Mouse (Mus musculus) embryo, embryonic 11 days (tissue): ENCODE results near the gene Adamts9.

Experiments
- DNase-seq: peaks from one replicate; pipeline ENCODE4 v3.0.0-alpha.2; 2015

Adamts9 gene

GRCm38 (mm10) chr6:92802421-92802820, 140.9 kb downstream of the Adamts9 start:
- no peak for DNase-seq

DNA sequence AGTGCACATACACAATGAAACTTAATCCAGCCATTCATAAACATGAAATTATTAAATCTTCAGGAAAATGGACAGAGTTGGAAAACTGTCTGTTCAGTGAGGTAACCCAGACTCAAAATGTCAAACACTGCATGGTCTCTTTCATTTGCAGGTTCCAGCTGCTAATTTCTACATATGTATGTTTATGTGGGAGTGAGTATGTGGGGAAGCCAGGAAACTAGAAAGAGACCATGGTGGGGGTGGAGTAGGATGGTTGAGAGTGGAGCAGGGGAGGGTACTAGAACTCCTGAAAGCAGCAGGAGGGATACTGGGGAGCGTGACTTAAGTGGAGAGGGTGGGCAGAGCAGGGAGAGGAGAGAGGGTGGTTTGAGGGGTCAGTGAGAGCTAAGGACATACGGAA, 141.8 kb downstream of the Adamts9 start:
- DNase-seq: no peak

DNA sequence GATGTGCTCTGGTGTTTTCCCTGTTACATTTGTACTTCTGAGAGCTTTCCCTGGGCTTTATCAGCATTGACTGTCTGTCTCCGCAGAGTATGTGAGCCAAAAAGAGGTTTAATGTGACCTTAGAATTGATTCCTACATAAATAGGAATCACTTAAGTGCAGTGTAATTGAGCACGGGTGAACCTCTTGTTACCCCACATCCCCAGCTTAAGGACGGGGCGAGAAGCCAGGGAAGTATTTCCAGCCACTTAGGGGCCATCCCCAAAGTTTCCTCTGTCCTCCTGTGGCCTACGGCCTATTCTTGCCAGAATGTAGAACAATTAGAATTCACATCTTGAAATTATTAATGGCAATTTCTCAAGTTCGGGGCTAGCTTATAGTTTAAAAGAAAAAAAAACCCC, 149.5 kb downstream of the Adamts9 start:
- no peak for DNase-seq

DNA sequence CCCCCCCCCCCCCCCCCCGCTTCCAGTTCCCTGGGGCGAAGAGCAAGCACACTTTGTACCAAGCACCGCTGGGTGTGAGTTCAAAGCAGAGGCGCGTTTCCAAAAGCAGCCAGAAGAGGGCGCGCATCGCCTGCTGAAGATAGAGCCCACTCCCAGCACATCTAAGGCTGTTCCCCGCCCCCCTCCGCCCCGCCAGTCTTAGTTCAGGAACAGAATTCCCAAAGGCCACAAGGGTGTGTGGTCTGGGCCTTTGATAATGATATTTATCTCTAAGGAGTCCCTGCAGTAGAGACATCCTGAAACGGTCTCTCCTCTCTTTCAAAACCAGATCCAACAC, 155.9 kb downstream of the Adamts9 start:
- DNase-seq: peak; percentile 93

DNA sequence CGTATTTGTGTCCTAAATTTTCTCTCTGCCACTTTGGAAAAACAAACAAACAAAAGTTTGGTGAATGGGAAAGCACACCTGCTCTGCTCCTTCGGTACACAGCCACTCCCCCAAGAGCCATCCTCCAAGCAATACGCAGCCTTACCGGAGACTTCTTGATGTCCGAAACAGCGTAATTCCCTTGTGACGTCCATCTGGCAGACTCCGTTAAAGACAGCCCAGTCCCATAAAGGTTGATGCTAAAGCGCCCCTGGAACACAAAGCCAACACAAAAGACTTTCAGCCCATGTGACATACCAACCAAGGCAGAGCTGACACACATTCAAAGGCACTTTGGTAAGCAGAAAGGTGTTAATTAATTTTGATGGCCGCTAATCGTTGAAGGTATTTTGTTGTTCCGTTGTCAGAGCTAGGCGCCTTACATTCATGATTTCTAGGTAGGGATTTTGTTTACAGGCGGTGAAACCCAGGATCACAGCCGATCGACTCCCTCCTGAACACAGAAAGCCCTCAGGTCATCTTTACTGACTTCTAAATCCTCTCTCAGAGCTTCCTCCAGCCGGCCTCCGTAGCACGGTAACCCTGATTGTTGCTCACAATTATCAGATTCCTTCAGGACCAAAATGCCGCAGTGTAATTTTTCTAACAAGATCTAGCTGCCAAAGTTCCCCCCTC, 156.5 kb downstream of the Adamts9 start:
- peak; percentile 35 for DNase-seq

- DNase-seq: peak; percentile 71
Measured at GRCm38 (mm10) chr6:92784782-92785181, 158.5 kb downstream of the Adamts9 start.

DNA sequence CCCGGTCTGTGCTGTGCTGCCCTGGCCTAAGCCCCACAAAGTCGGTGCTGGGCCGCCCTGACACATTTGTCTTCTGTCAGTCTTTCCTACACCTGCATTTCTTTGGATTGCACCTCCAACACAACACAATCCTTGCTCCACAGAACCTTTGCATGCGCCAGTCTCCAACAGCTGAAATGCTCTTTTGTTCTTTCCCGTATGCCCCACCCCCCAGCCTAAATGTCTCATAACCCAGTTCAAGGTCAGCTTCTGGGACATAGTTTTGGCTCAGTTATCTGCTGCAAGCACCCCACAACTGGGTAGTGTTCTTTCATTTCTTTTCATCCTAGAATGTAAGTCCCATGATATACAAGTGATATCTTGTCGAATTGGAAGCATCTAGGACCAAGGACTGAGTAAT, 161.8 kb downstream of the Adamts9 start:
- DNase-seq: no peak

DNA sequence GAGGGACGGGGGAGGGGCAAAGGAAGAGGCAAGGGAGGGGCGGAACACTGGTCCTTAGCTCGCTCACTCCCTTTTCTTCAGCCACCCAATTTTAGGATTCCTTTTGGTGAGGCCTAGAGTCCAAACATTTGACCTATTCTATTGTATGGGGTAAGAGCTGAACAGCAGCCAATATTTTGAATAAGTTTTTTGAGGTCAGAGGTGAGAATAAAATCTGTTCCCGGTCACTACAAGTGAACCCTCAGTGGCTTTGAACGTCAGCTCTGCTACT, 163.4 kb downstream of the Adamts9 start:
- DNase-seq: no peak

GRCm38 (mm10) chr6:92779140-92779934, 164.0 kb downstream of the Adamts9 start:
- DNase-seq: peak; percentile 27

GRCm38 (mm10) chr6:92776356-92776755, 166.9 kb downstream of the Adamts9 start:
- DNase-seq: peak; percentile 85

DNA sequence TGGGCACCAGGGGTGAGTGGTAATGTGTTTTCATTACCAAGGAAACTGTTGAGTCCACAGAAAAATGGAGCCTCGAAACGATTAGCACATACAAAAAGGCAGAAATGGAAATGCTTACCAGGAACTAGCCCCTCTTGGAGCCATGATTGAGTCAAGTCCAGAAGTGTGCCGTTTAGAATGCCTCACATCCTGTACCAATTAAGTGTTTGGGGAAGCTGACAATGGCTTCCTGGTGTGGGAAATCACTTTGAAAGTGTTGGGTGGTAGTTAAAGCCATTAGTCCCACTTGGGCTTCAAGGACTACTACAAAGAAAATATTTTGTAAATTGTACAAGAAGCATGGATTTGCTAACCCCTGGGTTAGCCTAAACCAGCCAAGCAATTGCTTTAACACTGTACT, 180.9 kb downstream of the Adamts9 start:
- DNase-seq: no peak

- no peak for DNase-seq
Measured at GRCm38 (mm10) chr6:92759616-92760015, 183.7 kb downstream of the Adamts9 start.

- no peak for DNase-seq
Measured at GRCm38 (mm10) chr6:92755826-92756225, 187.5 kb downstream of the Adamts9 start.

- no peak for DNase-seq
Measured at GRCm38 (mm10) chr6:92752737-92753136, 190.6 kb downstream of the Adamts9 start.

GRCm38 (mm10) chr6:92749420-92749819, 193.9 kb downstream of the Adamts9 start:
- DNase-seq: no peak

GRCm38 (mm10) chr6:92743605-92744004, 199.7 kb downstream of the Adamts9 start:
- peak; percentile 84 for DNase-seq

DNA sequence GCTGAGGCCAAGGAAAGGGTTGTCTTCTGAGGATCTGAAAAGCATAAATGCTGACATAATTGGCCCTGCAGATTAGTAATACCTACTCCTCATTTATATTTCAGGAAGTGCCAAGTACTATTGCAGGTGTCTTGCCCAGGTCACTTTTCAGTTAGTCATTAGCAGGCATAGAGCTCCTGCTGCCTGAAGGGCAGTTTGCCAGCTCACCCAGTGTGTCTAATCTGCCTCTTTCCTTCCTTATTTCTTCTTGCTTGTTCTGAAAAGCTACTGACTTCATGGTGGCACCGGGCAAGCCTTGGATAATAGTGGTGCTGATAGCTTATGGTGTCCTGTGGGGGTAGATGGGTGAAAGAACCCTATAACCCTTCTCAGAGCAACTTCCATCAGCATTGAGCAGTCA, 206.2 kb downstream of the Adamts9 start:
- no peak for DNase-seq

DNA sequence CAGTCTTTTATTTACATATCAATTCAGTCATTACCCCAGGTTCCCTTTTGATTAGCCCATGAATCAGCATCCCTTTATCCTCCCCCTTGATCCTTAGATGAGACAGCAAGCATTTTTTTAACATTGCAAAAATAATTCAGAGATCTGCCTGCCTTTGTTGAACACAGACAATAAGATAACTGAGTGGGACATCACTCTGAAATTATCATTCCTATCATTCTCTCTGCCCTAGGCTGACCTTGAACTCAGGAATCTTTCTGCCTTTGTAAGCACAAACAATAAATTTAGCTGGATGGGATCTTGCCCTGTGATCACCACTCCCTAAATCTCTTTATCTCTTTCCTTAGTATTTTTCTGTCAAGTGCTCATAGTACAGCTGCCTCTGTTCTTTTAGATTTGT, 209.6 kb downstream of the Adamts9 start:
- no peak for DNase-seq

GRCm38 (mm10) chr6:92728514-92728913, 214.8 kb downstream of the Adamts9 start:
- DNase-seq: no peak

GRCm38 (mm10) chr6:92728084-92728483, 215.2 kb downstream of the Adamts9 start:
- DNase-seq: peak; percentile 89

GRCm38 (mm10) chr6:92727351-92727986, 215.8 kb downstream of the Adamts9 start:
- DNase-seq: peak; percentile 37

DNA sequence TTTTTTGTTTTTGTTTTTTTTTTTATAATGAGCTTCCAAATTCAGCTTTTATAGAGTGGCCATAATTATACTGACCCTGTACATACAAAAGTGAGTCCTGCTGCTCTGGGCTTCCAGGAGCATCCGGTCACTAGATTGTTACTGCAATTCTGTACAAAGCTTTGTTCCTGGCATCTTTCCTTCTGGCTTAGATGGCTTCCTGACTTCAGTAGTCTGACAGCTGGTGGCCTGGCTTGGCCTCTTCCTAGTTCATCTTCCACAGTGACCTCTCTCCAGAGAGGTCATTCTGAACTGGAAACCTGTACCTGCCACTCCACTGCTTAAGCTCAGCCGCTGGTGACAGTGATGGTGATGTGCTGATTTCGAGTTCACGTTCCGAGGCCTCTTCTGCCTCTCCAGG, 217.2 kb downstream of the Adamts9 start:
- DNase-seq: no peak

GRCm38 (mm10) chr6:92724394-92724793, 218.9 kb downstream of the Adamts9 start:
- no peak for DNase-seq
